Mouse (Mus musculus): ENCODE measurements around the gene Slc25a20. TPM values are rescaled to one million over a fixed set of nuclear protein-coding genes. Genes with fewer than 3 reads are reported as not detected.
"Not testable (repeated sequence)": the region's sequence is repeated elsewhere in the genome, so short reads cannot be mapped to it uniquely, and the experiment has no call there.

Slc25a20 gene
- 10 to 100 TPM; 11.1 to 15.8 (median 13.6) TPM for total RNA-seq (2022)

DNA sequence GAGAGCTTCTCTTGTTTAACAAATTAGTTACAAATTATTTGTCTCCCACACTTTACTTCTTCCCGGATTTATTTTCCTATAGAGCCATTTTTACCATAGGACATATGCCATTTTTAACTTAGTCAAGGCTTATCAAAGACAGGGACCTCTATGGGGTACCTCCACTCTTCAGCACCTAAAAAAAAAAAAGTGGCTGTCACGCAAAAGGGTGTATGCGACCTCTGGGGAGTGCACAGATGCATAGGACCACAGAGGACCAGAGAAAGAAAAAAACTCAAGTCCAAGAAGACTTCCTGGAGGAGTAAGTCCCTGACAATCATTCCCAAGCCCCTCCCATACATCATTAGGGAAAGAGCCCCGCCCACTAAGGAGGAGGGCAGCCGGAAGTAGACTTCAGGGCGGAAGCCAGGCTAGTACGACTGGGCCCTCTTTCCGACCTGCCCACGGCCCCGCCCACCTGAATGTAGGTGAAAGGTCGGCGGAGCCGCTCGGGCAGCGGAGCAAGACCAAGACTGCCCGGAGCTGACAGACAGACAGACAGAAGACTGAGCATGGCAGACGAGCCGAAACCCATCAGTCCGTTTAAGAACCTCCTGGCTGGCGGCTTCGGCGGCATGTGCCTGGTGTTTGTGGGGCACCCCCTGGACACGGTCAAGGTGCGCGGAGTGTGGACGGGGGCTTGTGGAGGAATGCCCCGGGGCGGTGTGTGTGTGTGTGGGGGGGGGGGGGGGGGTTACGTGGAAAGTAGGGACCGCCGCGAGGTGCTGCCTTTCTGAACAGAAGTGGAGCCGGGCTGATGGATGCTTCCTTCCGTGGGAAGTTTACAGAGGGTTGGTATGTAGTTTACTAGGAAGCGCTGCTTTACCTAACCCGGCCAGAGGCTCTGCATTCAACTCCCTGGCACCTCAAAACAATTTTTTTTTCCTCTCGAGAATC is at the start of gene Slc25a20:
Gene Slc25a20, plus strand, starts transcription at position 412 of the 936 bp plus-strand sequence.
- peak; percentile 23 to 68 for DNase-seq (ENCODE audit: low spot score in 2 of 2)

DNA sequence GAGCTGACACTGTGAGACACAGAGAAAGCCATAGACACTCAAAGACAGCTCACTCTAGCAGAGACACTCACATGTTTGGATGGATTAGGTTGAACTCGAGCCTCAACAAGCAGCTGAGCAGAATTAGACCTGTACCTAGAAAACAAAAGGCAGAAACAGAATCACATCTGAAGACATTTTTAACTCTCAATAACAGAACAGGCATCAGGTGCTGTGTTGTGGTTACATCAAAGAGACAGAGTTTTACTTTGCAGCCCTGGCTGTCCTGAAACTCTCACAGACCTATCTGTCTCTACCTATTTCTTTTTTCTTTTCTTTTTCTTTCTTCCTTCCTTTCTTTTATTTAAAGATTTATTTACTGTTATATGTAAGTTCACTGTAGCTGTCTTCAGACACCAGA is 44.6 kb upstream of the Slc25a20 start:
- no peak for DNase-seq (ENCODE audit: low spot score in 2 of 2)

DNA sequence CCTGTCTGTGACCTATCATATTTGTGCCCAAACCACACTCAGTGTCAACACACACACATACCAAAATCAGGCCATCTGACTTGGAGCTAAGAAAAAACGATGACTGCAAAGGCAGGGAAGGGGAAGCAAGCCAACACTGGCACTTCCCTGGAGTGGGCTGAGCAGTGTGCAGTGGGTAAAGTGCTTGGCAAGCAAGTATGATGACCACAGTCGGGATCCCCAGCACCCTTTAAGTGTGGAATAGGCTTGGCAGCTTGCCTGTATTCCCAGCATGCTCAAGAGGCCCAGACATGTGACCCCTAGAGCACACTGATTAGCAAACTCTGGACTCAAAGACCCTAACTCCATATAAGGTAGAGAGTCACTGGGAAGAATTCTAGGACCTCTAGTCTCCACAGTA is 35.4 kb upstream of the Slc25a20 start:
- DNase-seq (ENCODE audit: low spot score in 2 of 2) = no peak

DNA sequence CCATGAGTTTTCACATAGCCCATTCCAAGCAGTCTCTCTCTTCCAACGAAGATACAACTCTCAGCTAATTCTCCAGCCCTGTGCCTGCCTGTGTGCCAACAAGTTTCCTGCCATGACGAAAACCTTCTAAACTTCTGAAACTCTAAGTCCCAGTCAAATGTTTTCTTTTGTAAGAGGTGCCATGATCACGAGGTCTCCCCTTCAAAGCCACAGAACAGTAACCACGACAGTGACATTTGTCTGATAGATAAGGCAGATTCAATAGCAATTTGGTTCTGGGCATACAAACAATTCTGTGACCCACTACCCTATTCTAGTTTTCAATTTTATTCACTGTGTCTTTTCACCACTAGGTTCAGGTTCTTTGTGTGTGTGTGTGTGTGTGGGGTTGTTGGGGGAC is 33.7 kb upstream of the Slc25a20 start:
- DNase-seq (ENCODE audit: low spot score in 2 of 2) = no peak

DNA sequence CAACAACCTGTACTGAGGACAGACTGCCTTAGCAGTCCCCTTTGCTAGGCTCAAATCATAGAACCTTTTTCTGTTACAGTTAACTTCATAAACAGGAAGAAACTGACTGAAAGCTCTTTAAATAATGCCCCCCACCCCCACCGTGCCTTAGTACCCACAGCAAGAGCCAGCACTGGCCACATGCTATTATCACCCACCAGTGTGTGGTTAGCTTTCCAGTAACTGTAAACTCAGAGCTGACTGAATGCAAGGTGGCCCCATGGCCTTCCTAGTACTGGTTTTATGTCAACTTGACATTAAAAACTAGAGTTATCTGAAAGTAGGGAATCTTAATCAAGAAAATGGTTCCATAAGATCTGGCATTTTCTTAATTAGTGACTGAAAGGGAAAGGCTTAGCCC is 31.2 kb upstream of the Slc25a20 start:
- no peak for DNase-seq (ENCODE audit: low spot score in 2 of 2)

DNA sequence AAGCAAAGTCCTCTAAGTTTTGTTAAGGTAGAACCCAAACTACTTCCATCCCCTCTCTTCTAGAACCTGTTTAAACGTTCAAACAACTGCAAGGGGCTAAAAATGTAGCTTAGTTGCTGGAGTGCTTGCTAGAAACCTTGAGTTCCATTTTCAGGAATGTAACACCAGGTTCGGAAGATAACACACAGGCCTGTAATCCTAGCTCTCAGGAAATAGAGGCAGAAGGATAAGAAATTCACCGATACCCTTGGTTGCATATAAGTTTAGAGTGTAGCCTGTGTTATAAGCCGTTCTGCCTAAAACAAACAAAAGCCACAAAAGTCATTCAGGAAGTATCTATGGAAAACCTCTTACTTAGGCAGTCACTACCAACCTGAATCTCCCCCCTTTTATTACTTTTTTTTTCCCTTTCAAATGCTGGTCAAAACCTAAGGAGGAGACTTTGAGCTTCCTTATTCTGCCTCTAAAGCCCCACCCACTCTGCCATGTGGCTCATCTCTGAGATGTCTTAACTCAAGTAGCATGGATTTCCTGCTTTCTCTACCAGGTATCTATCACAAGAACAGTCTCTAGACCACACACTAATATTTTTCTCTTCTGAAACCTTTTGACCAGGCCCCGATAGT is 30.1 kb upstream of the Slc25a20 start:
- no peak for DNase-seq (ENCODE audit: low spot score in 2 of 2)

DNA sequence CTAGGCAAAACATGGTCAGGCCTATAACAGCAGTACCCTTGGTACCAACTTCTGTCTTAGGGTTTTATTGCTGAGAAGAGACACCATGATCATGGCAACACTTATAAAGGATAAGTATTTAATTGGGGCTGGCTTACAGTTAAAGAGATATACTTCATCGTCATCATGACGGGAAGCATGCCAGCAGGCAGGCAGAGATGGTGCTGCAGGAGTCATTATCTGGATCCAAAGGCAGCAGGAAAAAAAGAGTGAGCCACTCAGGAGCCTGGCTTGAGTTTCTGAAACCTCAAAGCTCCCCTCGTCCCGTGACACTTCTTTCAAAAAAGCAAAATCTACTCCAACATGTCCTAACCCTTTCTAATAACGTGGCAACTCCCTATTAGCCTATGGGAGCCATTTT is 29.5 kb upstream of the Slc25a20 start:
- no peak for DNase-seq (ENCODE audit: low spot score in 2 of 2)

DNA sequence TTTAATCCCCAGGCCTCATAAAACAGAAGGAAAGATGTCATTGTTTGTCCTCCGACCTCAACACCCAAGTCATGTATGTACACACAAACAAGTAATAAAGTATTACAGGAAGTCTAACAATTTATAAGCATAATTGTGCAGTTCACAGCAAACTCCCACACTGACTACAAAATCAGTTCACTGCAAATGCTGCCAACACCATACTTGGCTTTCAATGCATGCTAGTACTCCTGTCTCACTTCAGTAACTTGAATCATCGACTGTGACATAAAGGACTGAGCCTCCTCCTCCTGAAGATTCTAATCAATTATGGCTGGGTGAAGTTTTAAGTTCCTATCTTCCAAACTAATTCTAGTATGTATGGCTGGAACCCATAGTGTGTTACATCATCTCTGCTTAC is 28.0 kb upstream of the Slc25a20 start:
- no peak for DNase-seq (ENCODE audit: low spot score in 2 of 2)

DNA sequence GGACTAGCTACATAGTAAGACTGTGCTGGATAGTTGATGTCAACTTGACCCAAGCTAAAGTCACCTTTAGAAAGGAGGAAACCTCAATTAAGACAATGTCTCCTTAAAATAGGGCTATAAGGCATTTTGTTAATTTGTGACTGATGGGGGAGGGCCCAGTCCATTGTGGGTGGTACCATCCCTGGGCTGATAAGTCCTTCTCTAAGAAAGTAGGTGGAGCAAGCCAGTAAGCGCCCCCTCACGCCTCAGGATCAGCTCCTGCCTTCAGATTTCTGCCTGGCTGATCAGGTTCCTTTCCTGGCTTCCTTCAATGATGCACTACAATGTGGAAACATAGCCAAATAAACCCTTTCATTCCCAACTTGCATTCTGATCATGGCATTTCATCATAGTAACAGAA is 26.5 kb upstream of the Slc25a20 start:
- no peak for DNase-seq (ENCODE audit: low spot score in 2 of 2)

DNA sequence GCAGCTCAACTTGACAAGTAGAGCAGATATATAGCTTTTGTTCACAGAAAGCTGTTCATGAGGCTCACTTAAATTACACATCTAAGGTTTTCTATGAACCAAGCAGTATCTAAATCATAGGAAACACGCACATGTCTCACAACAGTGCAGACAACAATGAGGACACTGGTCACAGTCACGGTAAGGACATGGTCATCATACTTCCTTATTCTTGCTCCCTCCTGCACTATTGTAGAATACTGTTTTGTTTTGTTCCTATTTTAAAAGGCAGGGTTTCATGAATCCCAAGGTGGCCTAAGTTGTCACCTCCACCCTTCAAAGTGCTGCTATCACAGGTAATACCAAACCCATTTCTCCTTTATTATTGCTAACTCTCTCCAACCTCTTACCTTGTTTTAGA is 22.1 kb upstream of the Slc25a20 start:
- DNase-seq (ENCODE audit: low spot score in 2 of 2) = no peak

DNA sequence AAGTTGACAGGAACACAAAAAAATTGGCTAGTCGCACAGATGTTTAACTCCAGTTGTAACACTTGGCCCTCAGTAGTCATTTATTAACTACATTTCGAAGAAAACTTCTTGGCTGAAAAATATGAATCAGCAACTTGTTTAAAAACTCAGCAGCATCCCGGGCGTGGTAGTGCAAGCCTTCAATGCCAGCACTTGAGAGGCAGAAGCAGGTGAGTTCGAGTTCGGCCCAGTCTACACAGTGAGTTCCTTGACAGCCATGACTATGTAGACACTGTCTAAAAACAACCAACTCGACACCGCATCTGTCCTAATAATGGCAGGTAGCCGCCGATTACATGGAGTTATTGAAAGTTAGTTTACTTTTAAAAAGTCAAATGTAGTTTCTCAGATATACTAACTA is 13.7 kb upstream of the Slc25a20 start:
- DNase-seq (ENCODE audit: low spot score in 2 of 2) = no peak

DNA sequence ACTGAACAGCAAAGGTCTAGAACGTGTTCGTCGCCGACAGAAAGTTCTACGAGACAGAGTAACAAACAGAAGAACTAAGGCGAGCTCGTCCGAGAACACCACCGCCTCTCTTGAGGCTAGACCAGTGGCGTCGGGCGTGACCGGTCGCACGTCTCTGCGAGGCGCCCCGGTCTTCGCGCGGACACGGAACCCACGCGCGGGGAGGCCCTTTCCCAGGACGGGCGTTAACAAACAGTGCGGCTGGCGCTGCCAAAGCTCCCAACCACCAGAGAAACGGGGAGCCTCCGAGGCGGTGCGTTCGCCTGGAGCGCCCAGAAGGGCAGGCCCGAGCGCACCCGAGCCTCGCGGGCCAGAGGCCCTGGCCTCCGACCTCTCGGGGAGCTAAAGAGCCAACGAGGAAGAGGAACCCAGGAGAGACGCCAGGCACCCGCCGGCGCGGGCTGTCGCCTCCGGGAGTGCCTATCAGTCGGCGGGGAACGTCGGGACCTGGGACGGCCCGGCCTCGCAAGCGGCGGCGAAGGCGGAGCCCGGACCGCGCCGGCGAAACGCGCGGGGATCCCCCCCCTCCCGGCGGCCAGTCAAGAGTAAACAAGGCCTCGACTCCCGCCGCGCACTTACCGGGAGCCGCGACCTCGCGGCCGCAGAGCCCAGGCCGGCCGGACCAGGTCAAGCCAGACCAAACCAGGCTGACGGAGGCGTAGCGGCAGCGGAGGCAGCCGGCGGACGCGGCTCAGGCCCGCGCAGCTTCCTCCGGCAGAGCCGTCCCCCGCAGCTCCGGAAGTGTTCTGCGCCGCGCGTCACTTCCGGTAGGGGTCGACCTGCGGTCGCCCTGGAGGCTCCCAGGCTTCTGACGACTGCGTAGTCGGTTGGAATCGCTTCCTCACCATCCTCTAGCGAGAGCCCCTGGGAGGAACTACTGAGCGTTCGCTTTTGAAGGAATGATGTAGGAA is 13.0 kb upstream of the Slc25a20 start, which contains the start of gene Arih2:
Gene Arih2, minus strand, starts transcription at position 776 of the 950 bp plus-strand sequence.
- DNase-seq (ENCODE audit: low spot score in 2 of 2) = peak; percentile 81 to 86

DNA sequence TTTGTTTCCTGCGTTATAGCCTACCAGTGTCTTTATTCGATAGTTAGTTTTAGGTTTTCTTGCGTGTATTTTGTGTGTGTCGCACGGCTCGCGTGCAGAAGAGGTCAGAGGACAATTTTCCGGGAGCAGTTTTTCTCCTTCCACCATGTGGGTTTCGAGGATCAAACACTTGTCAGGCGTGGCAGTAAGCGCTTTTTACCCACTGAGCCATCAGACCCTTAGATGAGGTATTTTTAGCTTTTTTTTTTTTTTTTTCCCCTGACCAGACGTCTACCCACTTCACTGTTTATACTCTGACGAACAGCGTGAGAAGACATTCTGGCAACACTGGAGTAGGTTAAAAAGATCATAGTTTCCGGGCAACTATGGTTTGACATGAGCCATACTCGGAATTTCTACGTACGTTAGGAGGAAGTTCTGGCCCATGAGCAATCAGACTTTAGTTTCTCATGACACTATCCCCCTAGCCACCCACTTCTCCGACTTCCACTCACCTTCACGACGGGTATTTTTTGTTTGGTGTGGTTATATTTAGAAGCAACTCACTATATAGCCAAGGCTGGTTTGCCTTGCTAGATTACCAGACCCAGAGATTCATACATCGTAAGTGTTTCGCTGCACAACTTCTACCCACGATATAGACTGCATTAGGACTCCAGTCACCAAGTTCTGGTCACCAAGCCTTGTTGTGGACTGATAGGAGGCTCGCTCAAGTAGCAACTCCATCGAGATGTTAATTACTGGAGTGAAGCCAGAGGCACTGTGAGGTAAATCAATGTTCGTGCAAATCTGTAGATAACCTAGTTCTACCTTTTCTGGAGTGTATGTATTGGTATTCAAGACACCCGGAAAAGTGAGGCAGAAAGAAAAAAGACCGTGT is 12.1 kb upstream of the Slc25a20 start:
- DNase-seq (ENCODE audit: low spot score in 2 of 2) = no peak

DNA sequence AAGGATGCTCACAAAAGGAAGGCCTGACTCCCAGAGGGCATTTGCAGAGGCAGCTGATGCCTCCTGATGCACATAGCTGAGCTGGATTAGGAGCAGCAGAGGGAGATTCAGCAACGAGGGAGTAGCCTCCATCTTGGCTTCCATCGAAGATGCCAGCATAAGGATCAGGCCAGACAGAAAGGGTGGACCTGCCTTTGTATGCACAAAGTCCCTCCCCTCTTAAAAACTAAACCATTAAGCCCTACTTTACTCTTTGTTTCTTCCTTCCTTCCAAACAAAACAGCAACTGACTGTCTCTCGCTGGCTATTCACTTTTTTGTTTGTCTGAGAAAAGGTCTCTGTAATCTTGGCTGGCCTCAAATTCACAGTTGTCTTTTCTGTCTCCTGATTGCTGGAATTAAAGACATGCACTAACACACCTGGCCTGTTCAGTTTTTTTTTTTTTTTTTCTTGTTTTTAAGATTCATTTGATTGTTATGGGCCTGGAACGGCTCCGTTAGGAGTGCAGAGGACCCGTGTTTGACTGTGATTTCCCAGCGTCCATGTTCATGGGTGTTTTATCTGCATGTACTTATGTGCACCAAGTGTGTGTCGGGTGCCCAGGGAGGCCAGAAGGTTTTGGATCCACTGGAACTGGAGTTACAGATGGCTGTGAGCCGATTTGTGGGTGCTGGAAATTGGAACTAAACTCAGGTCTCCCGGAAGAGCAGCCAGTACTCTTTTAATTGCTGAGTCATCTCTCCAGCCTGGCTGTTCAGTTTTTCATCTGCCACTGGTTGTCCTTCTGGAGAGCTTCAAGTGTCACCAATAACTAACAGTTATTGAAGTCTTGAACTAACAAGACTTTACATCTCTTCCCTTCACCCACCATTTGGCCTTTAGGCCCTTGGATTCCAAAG is 7.1 kb upstream of the Slc25a20 start:
- DNase-seq (ENCODE audit: low spot score in 2 of 2) = no peak

DNA sequence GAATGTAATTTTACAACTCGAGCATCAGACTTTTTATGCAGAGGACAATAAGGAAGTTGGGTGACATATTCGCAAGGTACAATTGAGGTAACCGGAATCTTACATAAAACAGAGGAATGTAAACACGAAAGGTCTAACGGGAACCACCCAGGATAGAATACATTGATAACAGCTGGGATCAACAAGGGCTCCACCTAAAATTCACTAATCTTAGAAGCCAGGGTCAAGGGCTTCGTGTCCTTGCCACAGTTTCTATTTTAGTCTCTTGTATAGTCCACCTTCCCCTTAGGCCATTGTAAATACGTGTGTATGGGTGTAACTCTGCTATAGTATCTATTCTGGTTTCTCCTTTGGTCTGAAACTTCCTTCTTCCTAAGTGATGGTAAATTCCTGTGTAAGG is 6.0 kb upstream of the Slc25a20 start:
- DNase-seq (ENCODE audit: low spot score in 2 of 2) = not testable (repeated sequence)

DNA sequence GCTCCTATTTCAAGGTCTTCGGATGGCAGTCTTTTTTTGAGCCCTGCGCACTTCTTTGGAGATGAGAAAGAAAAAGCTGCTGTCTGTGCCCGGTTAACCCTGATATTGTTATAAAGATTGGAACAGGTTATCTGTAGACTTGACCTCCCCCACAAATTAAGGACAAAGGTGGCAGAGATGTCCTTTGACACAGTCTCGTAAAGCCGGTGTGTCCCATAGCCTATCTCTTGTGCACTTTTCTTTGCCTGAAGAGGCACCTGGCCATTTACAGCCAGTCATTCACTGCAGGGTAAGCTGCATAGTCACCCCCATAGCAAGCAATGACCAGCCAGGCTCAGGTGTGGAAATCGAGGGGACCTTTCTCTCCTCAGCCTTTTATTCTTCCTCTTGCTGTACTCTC is 772 bp downstream of the Slc25a20 start:
- DNase-seq (ENCODE audit: low spot score in 2 of 2) = no peak

DNA sequence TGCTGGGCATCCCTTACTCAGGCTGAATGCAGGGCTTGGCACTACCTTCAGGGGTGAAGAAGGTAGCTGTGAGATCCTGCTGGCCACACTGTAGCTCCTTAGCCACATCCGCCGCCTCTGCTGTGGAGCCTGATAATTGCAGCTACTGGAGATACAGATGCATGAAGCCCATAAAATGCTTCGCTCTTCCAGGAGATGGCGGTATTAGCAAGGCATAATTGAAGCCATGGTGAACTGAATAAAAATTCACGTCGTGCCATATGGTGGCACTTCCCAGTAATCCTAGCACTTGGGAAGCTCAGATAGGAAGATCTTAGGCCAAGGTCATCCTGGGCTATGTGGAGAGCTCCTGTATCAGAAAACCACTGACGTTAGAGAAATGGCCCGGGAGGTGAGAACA is 8.0 kb downstream of the Slc25a20 start:
- no peak for DNase-seq (ENCODE audit: low spot score in 2 of 2)

DNA sequence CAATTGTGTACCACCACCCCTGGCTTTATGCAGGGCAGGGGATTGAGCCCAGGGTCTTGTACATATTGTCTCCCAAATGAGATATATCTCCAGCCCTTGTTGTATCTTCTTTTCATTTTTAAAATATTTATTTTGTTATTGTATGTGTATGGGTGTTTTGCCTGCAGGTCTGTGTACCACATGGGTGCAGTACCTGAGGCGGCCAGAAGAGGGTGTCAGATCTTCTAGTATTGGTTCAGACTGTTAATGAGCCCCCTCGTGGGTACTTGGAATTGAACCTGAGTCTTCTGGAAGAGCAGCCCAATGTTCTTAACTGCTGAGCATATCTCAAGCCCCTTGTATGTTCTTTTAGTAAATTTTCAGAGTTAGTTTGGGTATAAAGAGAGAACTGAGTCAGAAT is 11.3 kb downstream of the Slc25a20 start:
- no peak for DNase-seq (ENCODE audit: low spot score in 2 of 2)

DNA sequence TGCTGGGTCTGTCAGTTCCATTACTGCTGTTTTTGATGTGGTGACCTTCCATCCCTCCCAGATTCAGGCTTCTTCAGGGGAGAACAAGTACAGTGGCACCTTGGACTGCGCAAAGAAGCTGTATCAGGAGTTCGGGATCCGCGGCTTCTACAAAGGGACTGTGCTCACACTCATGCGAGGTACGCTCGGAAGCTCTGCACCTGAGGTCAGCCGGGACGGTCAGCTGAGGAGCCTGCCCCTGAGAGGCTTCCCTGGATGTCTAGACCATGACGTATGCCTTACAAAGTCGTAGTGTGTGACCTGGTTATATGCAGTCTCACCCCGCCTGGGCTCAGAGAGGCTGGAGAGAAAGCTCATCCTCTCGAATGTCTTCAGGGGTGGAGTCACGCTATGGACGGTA is 18.1 kb downstream of the Slc25a20 start:
- DNase-seq (ENCODE audit: low spot score in 2 of 2) = no peak

DNA sequence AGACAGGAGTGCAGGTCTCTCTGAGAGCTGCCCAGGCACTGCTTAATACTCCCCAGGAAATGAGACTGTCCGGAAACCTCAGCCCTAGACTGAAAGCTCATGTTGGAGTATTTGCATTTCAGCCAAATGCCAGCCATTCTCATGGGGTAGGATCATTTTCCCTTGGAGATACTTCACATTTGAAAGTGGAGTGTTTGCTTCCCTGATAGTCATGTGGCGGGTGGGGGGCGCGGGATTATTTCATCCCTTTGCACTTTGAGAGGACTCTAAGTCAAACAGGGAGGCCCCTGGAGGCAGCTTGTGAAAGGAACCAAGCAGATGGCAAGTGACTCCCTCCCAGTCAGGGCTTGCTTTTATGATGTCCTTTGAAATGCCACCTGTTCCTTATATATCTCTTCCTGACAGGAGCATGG is 24.6 kb downstream of the Slc25a20 start:
- DNase-seq (ENCODE audit: low spot score in 2 of 2) = no peak

All from left cerebral cortex, adult 8-10 months (tissue).